Mouse (Mus musculus): ENCODE results near the gene Epha10.
A peak's percentile ranks its signal among the peaks of the same experiment; 100 is the strongest.
"Not testable (repeated sequence)": the region's sequence is repeated elsewhere in the genome, so short reads cannot be mapped to it uniquely, and the experiment has no call there.

The Epha10 gene

DNA sequence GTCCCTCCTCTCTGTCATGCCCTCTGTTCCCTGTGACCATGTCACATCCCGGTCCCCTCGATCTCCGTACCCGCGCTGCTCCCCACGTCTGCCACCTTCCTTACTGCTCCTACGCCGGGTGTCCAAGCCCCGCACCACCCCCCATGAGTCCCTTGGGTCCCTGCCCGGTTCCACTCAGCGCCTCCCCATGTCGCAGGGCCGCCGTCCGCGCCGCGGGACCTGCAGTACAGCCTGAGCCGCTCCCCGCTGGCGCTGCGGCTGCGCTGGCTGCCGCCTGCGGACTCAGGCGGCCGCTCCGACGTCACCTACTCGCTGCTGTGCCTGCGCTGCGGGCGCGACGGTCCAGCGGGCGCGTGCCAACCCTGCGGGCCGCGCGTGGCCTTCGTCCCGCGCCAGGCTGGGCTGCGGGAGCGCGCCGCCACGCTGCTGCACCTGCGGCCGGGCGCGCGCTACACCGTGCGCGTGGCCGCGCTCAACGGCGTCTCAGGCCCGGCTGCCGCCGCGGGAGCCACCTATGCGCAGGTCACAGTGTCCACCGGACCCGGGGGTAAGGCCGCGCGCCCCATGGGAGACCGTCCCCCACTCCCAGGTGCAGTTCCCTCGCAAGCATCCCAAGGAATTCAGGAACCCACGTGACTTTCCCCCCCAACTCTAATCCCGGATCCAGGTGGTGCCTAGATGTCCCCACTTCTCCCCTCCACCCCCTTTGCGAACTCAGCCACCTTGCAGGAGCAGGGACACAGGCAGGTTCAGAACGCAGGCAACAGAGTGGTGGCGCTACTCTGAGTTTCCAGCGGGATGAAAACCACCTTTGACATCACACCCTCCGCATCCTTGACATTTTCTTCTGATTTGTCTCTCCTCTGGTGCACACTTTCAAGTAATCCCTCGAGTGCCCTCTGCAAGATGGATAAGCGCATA, 14.1 kb downstream of the Epha10 start:
- DNase-seq (ENCODE audit: low read depth): no peak

DNA sequence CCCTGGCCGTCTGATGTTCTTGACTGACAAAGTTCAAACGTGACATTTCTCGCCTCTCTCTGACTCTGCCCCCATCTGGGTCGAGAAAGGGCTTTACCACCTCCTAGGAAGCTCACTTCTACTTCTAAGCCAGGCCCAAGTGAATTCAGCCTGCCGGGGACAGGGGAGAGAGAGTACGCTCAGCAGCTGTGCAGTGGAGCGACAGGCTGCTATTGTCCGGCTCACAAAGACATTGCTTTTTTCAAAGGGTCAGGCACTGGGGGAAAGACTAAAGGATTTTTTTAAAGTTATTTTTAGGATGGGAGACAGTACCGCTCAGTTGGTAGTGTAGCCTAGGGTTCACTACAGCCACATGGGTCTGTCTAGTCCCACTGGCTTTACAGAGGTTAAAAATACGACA, 17.7 kb downstream of the Epha10 start:
- no peak for DNase-seq (ENCODE audit: low read depth)

DNA sequence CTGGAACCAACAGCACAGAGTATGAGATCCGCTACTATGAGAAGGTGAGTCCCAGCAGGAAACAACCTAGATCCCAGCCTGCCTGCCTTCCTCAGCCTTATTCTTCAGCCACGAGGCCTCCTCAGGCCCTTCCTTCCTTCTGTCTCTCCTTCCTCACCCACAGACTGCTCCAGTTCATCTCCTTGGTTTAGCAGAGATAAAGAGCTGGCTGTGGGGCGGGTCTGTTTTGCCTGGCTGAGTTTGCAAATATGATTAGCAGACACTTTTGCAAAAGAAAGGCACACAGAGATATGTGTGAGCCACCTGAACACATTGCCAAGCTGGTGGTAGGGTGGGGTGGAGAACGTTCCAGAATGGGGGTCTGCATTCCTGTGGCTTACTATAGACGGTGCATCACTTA, 19.2 kb downstream of the Epha10 start:
- no peak for DNase-seq (ENCODE audit: low read depth)

DNA sequence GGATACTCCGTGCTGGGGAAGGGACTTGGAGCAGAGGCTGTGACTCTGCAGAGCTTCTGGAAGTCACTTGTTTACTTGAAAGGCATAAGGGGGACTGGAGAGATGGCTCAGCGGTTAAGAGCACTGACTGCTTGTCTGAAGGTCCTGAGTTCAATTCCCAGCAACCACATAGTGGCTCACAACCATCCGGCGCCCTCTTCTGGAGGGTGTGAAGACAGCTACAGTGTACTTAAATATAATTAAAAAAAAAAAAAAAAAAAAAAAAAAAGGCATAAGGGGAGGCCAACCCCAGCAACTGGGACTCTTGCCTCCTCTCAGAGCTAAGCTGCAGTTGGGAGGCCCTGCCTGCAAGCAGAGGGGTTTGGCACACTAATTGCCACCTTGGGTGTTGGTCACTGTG, 24.7 kb downstream of the Epha10 start:
- DNase-seq (ENCODE audit: low read depth): peak; percentile 47

DNA sequence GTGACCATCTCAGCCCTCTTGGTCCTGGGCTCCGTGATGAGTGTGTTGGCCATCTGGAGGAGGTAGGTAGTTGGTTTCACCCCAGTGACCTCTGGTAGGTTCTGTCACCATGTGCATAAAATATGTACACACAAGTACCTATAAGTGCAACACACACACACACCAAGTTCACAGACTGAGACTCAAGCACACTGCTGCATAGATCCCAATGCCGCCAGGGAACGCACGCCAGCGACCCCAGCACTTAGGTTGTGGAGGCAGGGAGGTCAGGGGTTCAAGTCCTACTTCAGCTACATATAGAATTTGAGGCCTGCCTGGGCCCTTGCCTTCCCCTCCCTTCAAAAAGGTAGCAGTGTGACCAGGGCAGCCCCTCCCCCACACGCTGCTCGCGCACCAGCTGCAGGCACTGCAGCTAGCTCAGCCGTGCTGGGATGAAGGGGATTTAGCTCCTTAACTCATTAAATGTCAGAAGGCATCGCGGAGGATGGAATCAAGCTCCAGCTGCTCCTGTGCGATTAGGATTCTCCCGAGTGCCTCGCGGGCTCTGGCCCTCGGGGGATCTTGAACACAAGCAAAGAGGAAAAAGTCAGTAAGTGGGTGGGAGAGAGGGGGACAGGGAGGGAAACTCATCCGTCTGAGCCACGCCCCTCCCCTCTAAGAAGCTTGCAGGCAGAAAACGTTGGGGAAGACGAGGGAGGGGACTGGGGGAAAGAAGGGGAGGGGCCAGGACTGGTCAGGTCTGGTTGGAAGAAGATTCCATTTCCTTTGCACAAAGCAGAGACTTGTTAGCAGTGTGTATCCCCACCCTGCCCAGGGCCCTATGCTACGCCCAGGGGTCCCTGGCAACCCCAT, 25.5 kb downstream of the Epha10 start:
- no peak for DNase-seq (ENCODE audit: low read depth)

DNA sequence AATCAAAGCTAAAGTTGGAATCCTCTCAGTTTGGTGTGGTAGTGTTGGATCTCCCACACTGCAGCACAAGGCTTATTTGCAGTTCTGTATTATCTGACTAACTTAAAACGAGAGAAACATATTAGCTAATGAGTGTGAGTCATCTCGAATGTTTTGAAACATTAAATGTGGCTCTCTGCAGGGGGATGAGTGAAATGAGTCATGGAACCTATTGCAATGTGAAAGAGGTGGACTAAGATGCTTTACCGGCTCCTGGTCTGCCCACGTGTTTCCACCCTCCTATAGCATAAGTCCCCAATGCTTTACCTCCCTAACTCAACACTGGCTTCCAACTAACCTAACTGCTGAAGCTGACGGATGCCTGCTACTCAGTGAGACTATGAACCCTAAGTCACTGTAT, 47.4 kb downstream of the Epha10 start:
- DNase-seq (ENCODE audit: low read depth): peak; percentile 45

DNA sequence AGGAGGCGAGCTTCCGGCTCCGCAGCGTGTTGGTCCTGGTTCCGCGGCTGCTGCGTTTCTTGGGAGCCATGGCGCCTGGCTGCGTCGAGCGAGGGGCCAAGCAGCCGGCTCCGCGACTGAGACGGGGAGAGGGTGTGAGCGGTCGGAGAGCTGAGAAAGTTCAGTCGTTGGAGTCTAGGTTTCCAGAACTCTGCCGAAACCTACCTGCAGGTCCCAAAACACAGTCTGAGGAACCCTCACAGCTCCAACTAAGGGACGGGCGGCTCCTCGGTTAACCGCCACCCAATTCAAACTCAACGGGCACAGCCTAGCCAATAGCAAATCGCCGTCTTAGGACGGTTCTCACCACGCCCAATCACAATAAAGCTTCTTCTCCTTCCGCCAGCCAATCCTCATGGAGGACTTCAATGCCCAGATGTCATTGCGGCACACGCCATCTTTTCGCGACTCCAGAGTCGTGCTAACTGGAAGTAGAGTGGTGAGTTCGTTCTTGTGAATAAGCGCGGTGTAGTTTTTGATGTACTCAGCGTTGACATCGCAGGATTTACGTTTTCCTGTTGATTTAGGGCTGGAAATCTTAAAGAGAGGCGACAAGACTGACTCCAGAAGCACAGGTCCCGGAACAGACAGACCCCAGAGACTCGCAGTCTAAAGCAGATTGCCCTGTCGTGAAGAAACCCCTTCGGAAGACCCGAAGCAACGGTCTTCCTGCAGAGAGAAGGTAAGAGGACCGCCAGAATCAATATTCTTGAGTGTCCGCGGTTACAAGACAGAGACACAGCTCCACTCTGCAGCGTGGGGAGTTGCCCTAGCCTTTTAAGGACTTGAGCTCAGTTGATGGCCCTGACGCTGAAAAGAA, 56.1 kb downstream of the Epha10 start, which contains the start of gene 9930104L06Rik:
TSS of gene 9930104L06Rik (plus strand) at position 436 of the 859 bp plus-strand sequence.
- DNase-seq (ENCODE audit: low read depth): peak; percentile 99

DNA sequence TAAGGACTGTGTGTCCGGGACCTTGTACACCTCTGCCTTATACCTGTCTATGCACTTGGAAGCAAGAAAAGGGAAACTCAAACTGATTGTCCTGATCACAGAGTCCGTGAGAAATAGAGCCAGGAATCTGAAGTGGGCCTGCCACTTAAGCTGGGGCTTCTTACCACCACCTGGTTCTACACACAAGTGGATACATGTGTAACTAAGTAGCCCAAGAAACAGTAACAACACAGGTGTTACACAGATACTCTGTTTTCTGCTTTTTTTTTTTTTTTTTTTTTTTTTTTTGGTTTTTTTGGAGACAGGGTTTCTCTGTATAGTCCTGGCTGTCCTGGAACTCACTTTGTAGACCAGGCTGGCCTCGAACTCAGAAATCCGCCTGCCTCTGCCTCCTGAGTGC, 58.5 kb downstream of the Epha10 start, which contains the start of gene Cdca8:
TSS of gene Cdca8 (minus strand) at position 101 of the 400 bp plus-strand sequence.
- DNase-seq (ENCODE audit: low read depth): not testable (repeated sequence)

DNA sequence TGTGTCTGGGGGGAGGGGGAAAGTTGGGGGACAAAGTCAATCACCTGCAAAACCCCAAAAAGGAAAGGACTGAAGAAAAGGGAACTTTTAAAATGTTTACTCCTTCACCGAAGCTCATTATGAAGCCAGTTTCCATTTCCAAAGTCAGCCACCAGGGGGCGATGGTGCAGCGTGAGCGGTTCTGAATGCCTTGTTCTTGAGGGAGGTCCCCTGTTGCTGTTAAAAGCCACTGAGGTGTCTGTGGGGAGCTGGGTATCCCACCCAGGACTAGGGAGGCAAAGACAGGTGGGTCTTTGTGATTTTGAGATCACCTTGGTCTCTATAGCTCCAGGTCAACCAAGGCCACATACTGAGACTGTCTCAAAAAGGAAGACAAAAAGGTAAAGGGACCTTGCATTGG, 62.3 kb downstream of the Epha10 start:
- peak; percentile 87 for DNase-seq (ENCODE audit: low read depth)

DNA sequence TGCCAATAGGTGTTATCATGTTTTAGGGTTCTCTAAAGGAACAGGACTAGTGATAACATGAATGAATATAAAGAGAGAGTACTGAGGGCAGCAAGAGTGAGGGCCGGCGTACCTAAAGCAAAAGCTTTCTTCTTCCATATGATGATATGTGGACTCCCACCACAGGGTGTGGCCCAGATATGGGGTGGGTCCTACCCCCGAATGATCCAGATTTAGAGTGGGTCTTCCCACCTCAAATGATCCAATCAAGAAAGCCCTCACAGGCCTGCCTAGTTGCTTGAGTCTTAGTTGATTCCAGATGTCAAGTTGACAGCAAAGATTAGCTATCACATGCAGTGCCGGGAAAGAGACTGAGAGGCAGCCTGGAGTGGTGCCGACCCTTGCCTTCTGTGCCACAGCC, 63.1 kb downstream of the Epha10 start:
- DNase-seq (ENCODE audit: low read depth): no peak

DNA sequence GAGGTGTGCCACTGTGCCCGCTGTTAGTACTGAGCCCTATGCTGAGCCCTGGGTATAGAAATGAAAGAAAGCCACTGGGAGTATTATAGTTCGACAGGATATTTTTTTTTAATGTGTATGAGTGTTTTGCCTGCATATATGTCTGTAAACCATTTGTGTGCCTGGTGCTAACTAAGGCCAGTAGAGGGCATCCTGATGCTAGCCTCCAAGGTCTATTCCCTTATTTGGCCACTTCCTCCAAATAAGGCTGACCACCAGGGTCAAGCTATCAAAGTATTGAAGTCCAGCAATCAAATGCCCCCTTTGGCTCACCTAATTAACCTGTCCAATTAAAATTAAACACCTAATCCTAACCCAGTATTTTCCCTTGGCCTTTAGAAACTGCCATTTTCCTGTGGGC, 64.3 kb downstream of the Epha10 start:
- DNase-seq (ENCODE audit: low read depth): no peak

DNA sequence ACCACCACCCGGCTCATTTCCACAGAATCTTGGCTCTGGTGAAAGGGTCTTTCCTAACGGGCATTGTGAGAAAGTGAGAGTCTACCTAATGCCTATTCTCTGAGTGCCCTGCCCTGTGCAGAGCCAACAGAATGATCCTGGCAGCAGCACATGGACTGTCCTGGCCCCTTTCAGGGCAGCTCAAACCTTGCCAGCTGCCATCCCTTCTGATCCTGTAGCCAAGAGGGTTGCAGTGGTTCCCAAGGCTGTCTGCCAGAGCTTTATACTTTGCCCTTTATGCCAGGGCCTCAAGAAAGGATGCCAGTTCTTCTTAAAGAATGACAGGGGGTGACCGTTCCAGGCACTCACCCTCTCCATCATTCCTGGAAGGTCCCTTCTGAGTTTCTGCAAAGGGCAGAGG, 68.8 kb downstream of the Epha10 start:
- DNase-seq (ENCODE audit: low read depth): no peak

DNA sequence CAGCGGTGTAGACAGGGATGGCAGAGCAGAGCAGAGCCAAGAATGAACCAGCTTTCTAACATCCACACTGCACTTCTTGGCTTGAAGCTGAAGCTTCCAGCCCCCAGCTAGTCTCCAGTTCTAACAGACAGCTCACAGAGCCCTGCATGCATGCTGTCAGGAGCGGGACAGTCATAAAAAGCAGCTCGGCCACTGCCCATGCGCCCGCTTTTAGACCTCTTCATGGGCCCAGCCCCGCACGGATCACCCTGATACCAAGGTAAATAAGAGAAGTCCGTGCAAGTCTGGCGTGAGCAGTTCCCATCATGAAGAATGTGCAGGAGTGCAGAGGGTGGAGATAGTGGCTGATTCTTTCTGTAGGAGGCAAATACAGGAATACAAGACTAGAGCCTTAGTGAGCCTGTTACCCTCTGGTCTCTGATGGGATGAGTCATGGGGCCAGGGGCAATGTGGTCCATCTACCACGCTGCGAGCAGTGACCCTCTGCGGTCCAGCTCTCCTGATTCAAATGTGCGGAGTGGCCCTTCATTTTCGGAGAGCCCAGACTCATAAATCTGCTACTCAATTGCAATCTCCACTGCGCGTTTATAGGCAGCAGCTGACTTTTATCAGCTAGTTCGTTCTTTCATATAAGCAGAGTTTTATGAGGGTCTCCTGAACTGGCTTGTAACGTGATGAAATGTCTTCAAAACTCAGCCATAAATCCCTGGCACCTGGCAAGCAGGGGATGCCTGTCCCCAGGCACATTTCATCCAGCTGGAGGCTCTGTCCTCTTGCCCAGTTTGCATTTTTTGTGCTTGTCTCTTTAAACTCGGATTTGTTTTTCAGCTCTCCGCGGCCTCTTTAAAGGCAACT, 69.7 kb downstream of the Epha10 start:
- no peak for DNase-seq (ENCODE audit: low read depth)

DNA sequence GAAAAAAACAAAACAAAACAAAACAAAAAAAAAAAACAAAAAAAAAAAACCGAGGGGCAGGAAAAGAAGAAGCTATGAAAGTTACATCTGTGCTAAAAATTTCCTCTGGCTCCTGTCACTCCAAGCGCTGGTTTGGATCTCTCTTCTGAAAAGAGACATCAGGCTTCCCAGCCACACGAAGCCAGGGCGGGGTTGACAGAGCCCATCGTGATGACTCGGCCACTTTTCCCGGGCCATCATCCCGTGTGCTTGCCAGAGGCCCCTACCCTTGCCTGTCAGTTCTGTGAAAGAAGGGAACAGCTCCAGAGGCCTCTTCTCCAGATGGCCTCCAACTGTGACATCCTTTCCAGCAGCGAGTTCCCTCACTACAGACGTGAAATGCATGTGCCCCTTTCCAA, 70.3 kb downstream of the Epha10 start:
- no peak for DNase-seq (ENCODE audit: low read depth)

DNA sequence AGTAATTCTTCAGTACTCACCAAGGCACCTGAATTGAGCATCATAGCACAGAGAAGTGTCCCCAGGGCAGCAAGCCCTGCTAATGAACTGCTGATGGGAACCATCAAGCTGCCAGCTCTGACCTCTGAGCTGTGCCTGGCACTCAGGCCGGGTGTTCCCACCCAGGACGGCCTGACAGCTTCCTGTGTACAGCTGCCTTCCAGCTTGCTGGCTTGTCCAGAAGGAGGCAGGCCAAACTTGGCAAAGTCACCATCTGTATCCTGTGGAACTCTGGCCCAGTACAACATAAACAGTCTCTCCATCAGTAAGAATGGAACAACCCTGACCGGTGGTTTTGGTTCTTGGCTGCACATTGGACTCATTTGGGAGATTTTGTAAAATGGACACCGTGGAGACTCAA, 72.8 kb downstream of the Epha10 start:
- no peak for DNase-seq (ENCODE audit: low read depth)

DNA sequence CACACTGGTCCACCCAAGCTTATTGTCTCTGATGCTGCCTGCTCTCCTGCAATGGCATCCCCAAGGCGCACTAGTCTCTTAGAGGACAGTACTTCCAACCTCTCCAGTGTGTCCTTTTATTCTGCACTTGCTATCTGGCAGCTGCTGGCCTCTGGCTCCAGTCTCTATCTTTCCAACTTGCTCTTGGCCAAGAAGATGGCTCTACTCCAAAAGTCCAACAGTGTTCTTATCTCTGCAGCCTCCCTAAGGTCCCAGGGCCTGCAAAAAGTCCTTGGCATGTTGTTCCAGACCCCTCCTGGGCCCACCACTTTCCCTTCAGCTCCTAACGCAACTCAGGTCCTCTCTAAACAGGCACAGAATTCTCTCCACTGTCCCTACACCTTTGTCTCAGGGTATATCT, 76.6 kb downstream of the Epha10 start:
- no peak for DNase-seq (ENCODE audit: low read depth)

DNA sequence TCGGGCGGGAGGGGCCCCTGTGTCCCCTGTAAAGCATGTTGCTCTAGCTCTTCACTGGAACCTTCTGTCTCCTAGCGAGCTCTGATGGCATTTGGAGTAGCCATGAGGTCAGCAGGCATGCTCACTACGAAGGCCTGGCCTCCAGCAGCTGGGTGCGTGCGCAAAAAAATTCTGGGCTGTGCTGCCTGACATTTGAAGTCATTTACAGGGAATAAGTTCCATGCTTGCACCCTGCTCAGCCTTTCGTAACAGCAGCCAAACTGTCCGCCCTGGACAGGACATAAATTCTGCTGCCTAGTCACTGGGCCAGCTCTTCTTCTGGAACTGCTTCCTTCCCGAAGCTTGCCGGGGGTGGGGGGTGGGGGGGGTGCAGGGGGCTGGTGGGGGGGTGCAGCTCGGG, 78.4 kb downstream of the Epha10 start:
- no peak for DNase-seq (ENCODE audit: low read depth)

DNA sequence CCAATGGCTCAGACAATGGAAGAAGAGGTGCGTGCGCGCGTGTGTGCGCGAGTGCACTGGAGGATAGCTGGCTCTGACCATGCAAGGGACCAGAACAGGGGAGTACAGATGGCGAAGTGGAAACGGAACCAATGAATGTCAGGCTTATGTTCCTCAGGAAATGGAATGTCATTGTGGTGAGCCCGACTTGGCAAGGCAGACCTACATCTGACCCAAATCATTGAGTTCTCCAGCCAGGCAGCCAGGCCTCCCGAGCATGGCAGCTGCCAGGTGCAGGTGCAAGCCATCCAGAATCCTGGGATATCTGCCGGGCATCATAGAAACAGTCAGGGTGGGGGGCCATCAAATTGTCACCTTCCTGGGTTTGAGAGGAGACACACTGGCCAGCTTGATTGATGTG, 80.2 kb downstream of the Epha10 start:
- DNase-seq (ENCODE audit: low read depth): no peak

DNA sequence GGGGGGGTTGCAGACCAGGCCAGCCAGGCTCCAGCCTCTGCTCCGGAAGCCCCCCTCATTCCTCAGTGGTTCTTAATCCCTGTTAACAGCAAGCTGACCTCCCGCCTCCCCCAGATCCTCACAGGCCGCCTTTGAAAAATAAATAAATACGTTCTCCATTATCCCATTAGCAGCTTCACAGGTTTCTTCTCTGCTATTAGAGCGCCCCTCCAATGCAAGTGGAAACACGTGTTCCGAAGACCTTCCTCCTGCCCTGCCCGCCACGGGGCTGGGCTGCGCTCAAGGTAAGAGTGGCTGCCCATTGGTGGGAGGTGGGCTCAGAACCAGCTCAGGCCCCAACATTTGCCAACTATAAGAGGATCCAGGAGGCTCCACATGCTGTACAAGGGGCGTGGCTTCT, 81.9 kb downstream of the Epha10 start:
- DNase-seq (ENCODE audit: low read depth): no peak

DNA sequence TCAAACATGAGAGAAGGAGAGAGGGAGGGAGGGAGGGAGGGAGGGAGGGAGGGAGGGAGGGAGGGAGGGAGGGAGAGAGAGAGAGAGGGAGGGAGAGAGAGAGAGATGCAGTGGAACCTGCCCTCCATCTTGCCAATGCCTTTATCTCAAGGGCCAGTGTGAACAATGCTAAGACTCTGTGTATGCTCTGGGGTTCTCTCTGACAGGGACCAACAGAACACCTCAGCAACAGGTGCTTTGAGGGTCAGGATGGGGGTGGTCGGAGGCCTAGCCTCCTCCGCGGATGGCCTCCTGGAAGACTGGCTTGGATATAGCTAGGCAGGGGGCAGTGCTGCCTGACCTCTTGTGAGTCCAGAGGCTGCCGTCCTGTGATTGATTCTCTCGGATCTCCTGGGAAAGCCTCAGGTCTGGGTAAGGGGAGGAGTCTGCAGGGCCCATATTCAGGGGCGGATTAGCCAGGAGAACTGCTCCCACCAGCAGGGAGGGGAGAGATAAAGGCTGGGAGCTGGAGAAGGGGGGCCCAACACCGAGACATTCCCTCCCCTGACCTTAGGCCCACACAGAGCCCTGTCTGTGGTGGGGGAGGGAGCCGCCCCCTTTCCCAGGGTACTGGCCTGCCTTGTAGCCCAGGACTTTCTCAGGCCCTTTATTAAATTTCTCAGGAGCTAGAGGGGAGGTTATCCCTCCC, 84.4 kb downstream of the Epha10 start:
- no peak for DNase-seq (ENCODE audit: low read depth)
